Mouse (Mus musculus): ENCODE measurements around the gene Arhgap6.

The Arhgap6 gene

GRCm38 (mm10) chrX:168794974-168795858 lies at the start of gene Arhgap6:
Gene Arhgap6 (plus strand): TSS chrX:168795099.
- POLR2A ChIA-PET, result interaction anchor here in 1 of 4 experiments (1.1 kb wide), 1 partner anchor 122 kb away, joined by 3 read pairs; no protein-coding TSS in a partner anchor
- CTCF ChIA-PET, result interaction anchor here in 1 of 4 experiments (0.6 kb wide), 1 partner anchor 122 kb away, joined by 4 read pairs; no protein-coding TSS in a partner anchor

- CTCF ChIA-PET, result no interaction called here
- POLR2A ChIA-PET, result no interaction called here
These were observed 47.9 kb upstream of the Arhgap6 start for GRCm38 (mm10) chrX:168747011-168747410.

GRCm38 (mm10) chrX:168795859-168796848 lies 1.3 kb downstream of the Arhgap6 start:
- ChIA-PET CTCF (no interaction called here), POLR2A (interaction anchor here in 1 of 4 experiments (1.1 kb wide), 1 partner anchor 123 kb away, joined by 3 read pairs; no protein-coding TSS in a partner anchor)

GRCm38 (mm10) chrX:168804677-168805076 lies 9.8 kb downstream of the Arhgap6 start:
- ChIA-PET CTCF (no interaction called here), POLR2A (no interaction called here)

- ChIA-PET CTCF (no interaction called here), POLR2A (no interaction called here)
These were observed 15.8 kb downstream of the Arhgap6 start for GRCm38 (mm10) chrX:168810513-168811265.

- ChIA-PET POLR2A (interaction anchor here in 1 of 4 experiments (0.6 kb wide), 1 partner anchor 223 kb away, joined by 3 read pairs; no protein-coding TSS in a partner anchor), CTCF (no interaction called here)
These were observed 24.0 kb downstream of the Arhgap6 start for GRCm38 (mm10) chrX:168818858-168819257.

GRCm38 (mm10) chrX:168824166-168824565 lies 29.3 kb downstream of the Arhgap6 start:
- POLR2A ChIA-PET, result no interaction called here
- CTCF ChIA-PET, result no interaction called here

GRCm38 (mm10) chrX:168832343-168832742 lies 37.4 kb downstream of the Arhgap6 start:
- ChIA-PET POLR2A (interaction anchor here in 1 of 4 experiments (0.5 kb wide), 1 partner anchor 496 kb away, joined by 4 read pairs; no protein-coding TSS in a partner anchor), CTCF (no interaction called here)

GRCm38 (mm10) chrX:168848062-168848461 lies 53.2 kb downstream of the Arhgap6 start:
- POLR2A ChIA-PET, result no interaction called here
- CTCF ChIA-PET, result no interaction called here

- CTCF ChIA-PET, result no interaction called here
- POLR2A ChIA-PET, result no interaction called here
These were observed 79.8 kb downstream of the Arhgap6 start for GRCm38 (mm10) chrX:168874688-168875087.

GRCm38 (mm10) chrX:168903557-168903956 lies 108.7 kb downstream of the Arhgap6 start:
- ChIA-PET CTCF (no interaction called here), POLR2A (no interaction called here)

GRCm38 (mm10) chrX:168904086-168904485 lies 109.2 kb downstream of the Arhgap6 start:
- CTCF ChIA-PET, result no interaction called here
- POLR2A ChIA-PET, result no interaction called here

GRCm38 (mm10) chrX:168907586-168907985 lies 112.7 kb downstream of the Arhgap6 start:
- ChIA-PET POLR2A (no interaction called here), CTCF (no interaction called here)

- POLR2A ChIA-PET, result no interaction called here
- CTCF ChIA-PET, result no interaction called here
These were observed 118.6 kb downstream of the Arhgap6 start for GRCm38 (mm10) chrX:168913519-168913918.

- CTCF ChIA-PET, result no interaction called here
- POLR2A ChIA-PET, result no interaction called here
These were observed 126.0 kb downstream of the Arhgap6 start for GRCm38 (mm10) chrX:168920942-168921341.

GRCm38 (mm10) chrX:168932420-168932819 lies 137.5 kb downstream of the Arhgap6 start:
- ChIA-PET CTCF (no interaction called here), POLR2A (no interaction called here)

- ChIA-PET CTCF (interaction anchor here (0.7 to 1.5 kb wide), 6 partner anchors 10 to 1659 kb away, joined by 3 to 6 read pairs (median 4); no protein-coding TSS in a partner anchor), POLR2A (no interaction called here)
These were observed 140.5 kb downstream of the Arhgap6 start for GRCm38 (mm10) chrX:168935447-168935846.

- ChIA-PET CTCF (no interaction called here), POLR2A (no interaction called here)
These were observed 143.0 kb downstream of the Arhgap6 start for GRCm38 (mm10) chrX:168937941-168938340.

- CTCF ChIA-PET, result no interaction called here
- POLR2A ChIA-PET, result no interaction called here
These were observed 146.8 kb downstream of the Arhgap6 start for GRCm38 (mm10) chrX:168941684-168942083.

GRCm38 (mm10) chrX:168943217-168943616 lies 148.3 kb downstream of the Arhgap6 start:
- POLR2A ChIA-PET, result no interaction called here

More at GRCm38 (mm10) chrX:168943217-168943616, 148.3 kb downstream of the Arhgap6 start:
- CTCF ChIA-PET, result no interaction called here

Measured in embryonic stem cell, embryonic (primary cell).